Mouse (Mus musculus) myocyte (in vitro differentiated cells): ENCODE results near the gene Tmprss15. TPM values are rescaled to one million over a fixed set of nuclear protein-coding genes. Genes with fewer than 3 reads are reported as not detected.
A peak's percentile ranks its signal among the peaks of the same experiment; 100 is the strongest.

Experiments used
- H3K27me3 ChIP-seq: one replicate; pipeline ENCODE4 v1.6.1; 2011; ENCODE audit not compliant: control insufficient read depth, insufficient read depth, insufficient read length
- H3K36me3 ChIP-seq: one replicate; pipeline ENCODE4 v1.6.1; 2011; ENCODE audit not compliant: control insufficient read depth, insufficient read depth
- H3K4me2 ChIP-seq: one replicate; pipeline ENCODE4 v1.6.1; 2011; ENCODE audit warnings: low read depth, control low read depth
- H3K4me3 ChIP-seq: one replicate; pipeline ENCODE4 v1.5.1; 2011; ENCODE audit warnings: mild to moderate bottlenecking, control low read depth, moderate library complexity
- H3K79me2 ChIP-seq: one replicate; pipeline ENCODE4 v1.6.1; 2011; ENCODE audit not compliant: control insufficient read depth, insufficient read depth
- H3ac ChIP-seq: one replicate; pipeline ENCODE4 v1.6.1; 2011; ENCODE audit not compliant: control insufficient read depth, insufficient read length
- CEBPB ChIP-seq: IDR thresholded peaks from 2 replicates; pipeline ENCODE4 v1.6.1; 2011; ENCODE audit warnings: mild to moderate bottlenecking, moderate library complexity; ENCODE audit not compliant: poor library complexity, insufficient read depth, severe bottlenecking
- E2F4 ChIP-seq: IDR thresholded peaks from one replicate; pipeline ENCODE4 v1.6.1; 2011; ENCODE audit warnings: mild to moderate bottlenecking, control low read depth, moderate library complexity; ENCODE audit not compliant: insufficient read depth
- MAX ChIP-seq: IDR thresholded peaks from one replicate; pipeline ENCODE4 v1.6.1; 2011; ENCODE audit warnings: low read depth, mild to moderate bottlenecking, control low read depth
- MYOD1 ChIP-seq, 3 experiments: IDR thresholded peaks; one replicate each; pipeline ENCODE4 v1.6.1; 2011; ENCODE audit warnings: control low read depth in 2 of 3, low read depth in 2 of 3, mild to moderate bottlenecking in 2 of 3, moderate library complexity in 1 of 3; ENCODE audit not compliant: insufficient read length in 2 of 3, control insufficient read depth in 1 of 3
- MYOG ChIP-seq, 3 experiments: IDR thresholded peaks; one replicate each; pipeline ENCODE4 v1.6.1; 2011; ENCODE audit warnings: control low read depth in 2 of 3, low read depth in 2 of 3, mild to moderate bottlenecking in 2 of 3; ENCODE audit not compliant: insufficient read length in 2 of 3, control insufficient read depth in 1 of 3, insufficient read depth in 1 of 3
- POLR2A ChIP-seq: IDR thresholded peaks from one replicate; pipeline ENCODE4 v1.6.1; 2011; ENCODE audit warnings: low read depth, mild to moderate bottlenecking, control low read depth, moderate library complexity; ENCODE audit not compliant: insufficient read length
- POLR2AphosphoS2 ChIP-seq: IDR thresholded peaks from one replicate; pipeline ENCODE4 v1.6.1; 2011; ENCODE audit warnings: low read depth, control low read depth; ENCODE audit not compliant: insufficient read length
- REST ChIP-seq: IDR thresholded peaks from one replicate; pipeline ENCODE4 v1.6.1; 2011; ENCODE audit warnings: mild to moderate bottlenecking, control low read depth, moderate library complexity; ENCODE audit not compliant: insufficient read depth, insufficient read length
- SRF ChIP-seq: IDR thresholded peaks from one replicate; pipeline ENCODE4 v1.6.1; 2011; ENCODE audit warnings: low read depth; ENCODE audit not compliant: control insufficient read depth, insufficient read length
- TCF12 ChIP-seq: IDR thresholded peaks from one replicate; pipeline ENCODE4 v1.6.1; 2011; ENCODE audit warnings: mild to moderate bottlenecking, control low read depth; ENCODE audit not compliant: poor library complexity, insufficient read depth, severe bottlenecking
- TCF3 ChIP-seq: IDR thresholded peaks from one replicate; pipeline ENCODE4 v1.6.1; 2011; ENCODE audit warnings: low read depth, control low read depth; ENCODE audit not compliant: insufficient read length
- USF1 ChIP-seq: IDR thresholded peaks from one replicate; pipeline ENCODE4 v1.6.1; 2011; ENCODE audit warnings: low read depth, mild to moderate bottlenecking, control low read depth, moderate library complexity
- polyA plus RNA-seq: library from polyadenylated mRNA; unstranded; fragments of >200 nt; fragmentation: generic; extraction: Trizol; gene quantifications from one replicate; pipeline ENCODE4 v1.2.1, GENCODE M21; 2012; ENCODE audit warnings: missing spikeins

The Tmprss15 gene
- polyA plus RNA-seq, 1 experiment: not detected

DNA sequence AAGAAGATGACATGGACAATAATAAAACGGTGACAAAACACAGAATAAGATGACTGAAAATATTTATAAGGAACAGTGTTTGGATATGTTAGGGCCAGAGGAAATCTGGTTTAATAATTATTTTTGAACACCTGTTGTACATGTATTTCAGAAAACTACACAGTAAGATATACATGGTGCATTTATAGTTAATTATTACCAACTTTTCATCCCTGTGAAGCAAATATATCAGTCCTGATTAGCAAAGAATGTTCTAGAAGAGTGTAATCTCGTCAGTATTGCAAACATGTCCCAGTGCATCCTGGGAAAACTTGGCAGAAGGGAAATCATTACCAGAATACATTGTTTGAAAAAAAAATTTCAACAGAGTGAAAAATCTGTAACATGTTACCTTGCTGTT is 88.1 kb downstream of the Tmprss15 start:
- Histone ChIP-seq H3K27me3 (no peaks in the 10 kb centered on the region), H3K79me2 (no peaks in the 10 kb centered on the region), H3K4me3 (no peak overlapping the region), H3ac (no peak overlapping the region), H3K36me3 (no peaks in the 10 kb centered on the region), H3K4me2 (no peak overlapping the region)
- TF ChIP-seq TCF3: no peak
- TF ChIP-seq REST: no peak
- no peak for TF ChIP-seq E2F4
- TF ChIP-seq SRF: no peak
- no peak for TF ChIP-seq TCF12
- no peak for TF ChIP-seq MYOD1 (IDR thresholded peaks at IDR 0.05; ENCODE audit: control insufficient read depth in 1 of 3, insufficient read length in 2 of 3, low read depth in 2 of 3)
- TF ChIP-seq CEBPB: no peak
- TF ChIP-seq POLR2AphosphoS2: no peak

DNA sequence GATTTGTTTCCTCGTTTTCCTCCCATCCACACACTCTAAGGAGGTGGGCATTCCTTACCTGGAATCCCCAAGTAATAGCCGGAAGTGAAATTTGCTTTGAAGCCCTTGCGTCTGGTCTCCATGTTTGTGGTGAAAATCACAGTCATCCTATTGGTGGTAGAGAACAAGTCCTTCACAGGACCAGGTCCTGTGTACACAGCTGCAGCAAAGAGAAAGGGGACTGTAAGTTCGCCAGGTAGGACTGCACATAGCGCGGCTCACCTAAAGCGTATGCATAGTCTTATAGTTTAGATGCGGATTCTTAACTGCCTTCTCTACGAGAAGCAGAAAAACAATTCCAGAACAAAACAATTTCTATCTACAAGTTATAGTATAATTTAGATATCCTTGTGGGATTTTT is 89.2 kb downstream of the Tmprss15 start:
- H3K4me2 ChIP-seq: no peak overlapping the region
- H3K79me2 ChIP-seq: no peaks in the 10 kb centered on the region
- H3ac ChIP-seq: no peak overlapping the region
- H3K4me3 ChIP-seq: no peak overlapping the region
- TF ChIP-seq MAX (no peak), TCF12 (no peak), TCF3 (no peak), POLR2A (no peak), POLR2AphosphoS2 (no peak), MYOG (IDR thresholded peaks at IDR 0.05; ENCODE audit: control insufficient read depth in 1 of 3, insufficient read depth in 1 of 3, insufficient read length in 2 of 3, low read depth in 2 of 3) (no peak), SRF (no peak), CEBPB (no peak)
- no peaks in the 10 kb centered on the region for H3K36me3 ChIP-seq
- H3K27me3 ChIP-seq: no peaks in the 10 kb centered on the region

DNA sequence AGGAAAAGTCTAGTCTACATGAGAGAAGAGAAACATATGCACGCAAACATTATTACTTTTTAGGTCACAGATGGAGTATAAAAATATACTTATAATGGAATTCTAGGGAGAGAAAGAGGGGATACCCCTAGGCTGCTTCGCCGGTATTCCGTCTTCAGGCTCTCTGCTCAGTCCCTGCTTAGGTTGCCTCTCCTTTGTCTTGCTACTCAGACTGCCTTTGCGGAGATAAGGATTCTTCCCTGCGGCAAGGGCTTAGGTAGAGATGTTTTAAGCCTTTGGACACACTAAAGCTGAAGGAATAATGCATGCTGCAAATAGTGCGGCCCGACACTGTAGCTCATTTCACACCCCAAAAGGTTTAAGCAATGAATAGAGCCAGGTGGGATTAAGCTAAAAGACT is 114.5 kb downstream of the Tmprss15 start:
- TF ChIP-seq MYOG (IDR thresholded peaks at IDR 0.05; ENCODE audit: control insufficient read depth in 1 of 3, insufficient read depth in 1 of 3, insufficient read length in 2 of 3, low read depth in 2 of 3): no peak
- no peak for TF ChIP-seq TCF12
- TF ChIP-seq MYOD1 (IDR thresholded peaks at IDR 0.05; ENCODE audit: control insufficient read depth in 1 of 3, insufficient read length in 2 of 3, low read depth in 2 of 3): no peak
- TF ChIP-seq SRF: no peak
- TF ChIP-seq USF1: no peak
- TF ChIP-seq POLR2A: no peak
- Histone ChIP-seq H3K36me3 (no peaks in the 10 kb centered on the region), H3K4me3 (no peak overlapping the region), H3ac (no peak overlapping the region), H3K79me2 (no peaks in the 10 kb centered on the region), H3K4me2 (no peak overlapping the region), H3K27me3 (no peaks in the 10 kb centered on the region)

DNA sequence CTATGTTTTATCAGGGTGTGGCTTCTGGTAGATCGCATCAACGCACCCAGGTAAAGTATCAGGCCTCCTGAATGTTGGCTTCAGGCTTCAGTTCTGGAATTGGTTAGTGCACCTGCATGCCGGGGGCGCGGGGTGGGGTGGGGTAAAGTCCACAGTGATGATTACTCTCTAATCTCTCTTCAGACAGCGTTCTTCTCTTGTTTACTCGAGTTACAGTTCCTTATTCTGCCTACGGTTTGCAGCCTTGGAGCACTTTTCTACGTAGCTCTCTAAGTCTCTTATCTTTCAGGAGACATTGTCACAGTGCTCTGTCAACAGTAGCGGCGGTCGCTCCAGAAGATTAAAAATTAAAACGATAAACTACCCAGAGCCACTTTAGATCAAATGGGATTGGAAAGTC is 116.8 kb downstream of the Tmprss15 start:
- no peaks in the 10 kb centered on the region for H3K36me3 ChIP-seq
- H3K27me3 ChIP-seq: no peaks in the 10 kb centered on the region
- no peak overlapping the region for H3K4me3 ChIP-seq
- TF ChIP-seq CEBPB (no peak), POLR2A (no peak), TCF12 (no peak), E2F4 (no peak), POLR2AphosphoS2 (no peak), MYOD1 (IDR thresholded peaks at IDR 0.05; ENCODE audit: control insufficient read depth in 1 of 3, insufficient read length in 2 of 3, low read depth in 2 of 3) (no peak), USF1 (no peak), TCF3 (no peak), REST (no peak), MAX (no peak), SRF (no peak), MYOG (IDR thresholded peaks at IDR 0.05; ENCODE audit: control insufficient read depth in 1 of 3, insufficient read depth in 1 of 3, insufficient read length in 2 of 3, low read depth in 2 of 3) (no peak)
- H3K4me2 ChIP-seq: no peak overlapping the region
- H3K79me2 ChIP-seq: no peaks in the 10 kb centered on the region
- H3ac ChIP-seq: no peak overlapping the region

DNA sequence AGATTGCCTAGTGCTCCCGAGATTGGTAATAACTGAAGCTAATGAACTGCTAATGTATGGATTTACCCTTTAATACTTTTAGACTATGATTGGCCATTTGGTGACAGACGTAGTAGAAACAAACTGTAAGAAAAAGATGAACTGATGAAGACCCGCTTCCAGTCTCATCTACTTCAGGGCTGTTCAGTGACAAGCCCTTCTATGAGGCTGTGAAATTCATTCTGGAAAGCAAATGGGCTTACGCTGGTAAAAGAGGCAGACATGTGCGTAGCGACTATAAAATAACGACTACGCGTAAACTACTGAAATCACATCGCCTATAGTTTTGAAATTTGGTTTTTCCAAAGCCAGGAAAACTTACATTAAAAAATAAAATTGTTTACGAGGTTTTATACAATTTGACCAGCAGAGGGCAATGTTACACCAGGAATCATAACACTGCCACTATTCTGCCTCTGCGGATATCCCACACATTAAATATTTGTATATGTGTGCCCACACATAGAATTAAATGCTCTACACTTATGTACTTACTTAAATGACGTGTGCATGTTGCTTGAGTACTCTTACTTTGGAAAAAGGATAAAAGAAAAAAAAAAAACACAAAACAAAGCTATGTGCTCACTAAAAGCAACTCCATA is 121.7 kb downstream of the Tmprss15 start:
- Histone ChIP-seq H3K79me2 (no peaks in the 10 kb centered on the region), H3K36me3 (no peaks in the 10 kb centered on the region), H3K27me3 (no peaks in the 10 kb centered on the region), H3K4me3 (no peak overlapping the region), H3ac (no peak overlapping the region), H3K4me2 (peak overlapping the region; percentile 33)
- no peak for TF ChIP-seq CEBPB
- TF ChIP-seq E2F4: no peak
- no peak for TF ChIP-seq MYOD1 (IDR thresholded peaks at IDR 0.05; ENCODE audit: control insufficient read depth in 1 of 3, insufficient read length in 2 of 3, low read depth in 2 of 3)
- TF ChIP-seq TCF12: no peak
- TF ChIP-seq POLR2AphosphoS2: no peak
- no peak for TF ChIP-seq POLR2A
- no peak for TF ChIP-seq REST
- no peak for TF ChIP-seq SRF
- no peak for TF ChIP-seq TCF3
- no peak for TF ChIP-seq USF1
